Mouse (Mus musculus) kidney, adult 2 months (tissue): ENCODE results near the gene Lins1.

Source experiments
- CTCF ChIP-seq: fragments of 200-500 bp; conservative IDR thresholded peaks from 2 replicates; pipeline ENCODE4 v1.5.1; 2011; ENCODE audit warnings: low read depth, mild to moderate bottlenecking, control low read depth, low read length, moderate library complexity, mixed read lengths; ENCODE audit not compliant: insufficient read depth, insufficient read length
- POLR2A ChIP-seq: fragments of 200-500 bp; IDR thresholded peaks from one replicate; pipeline ENCODE4 v1.6.1; 2011; ENCODE audit warnings: low read depth, low read length, control low read depth

- TF ChIP-seq POLR2A (no peak), CTCF (no peak)
These were observed 35.3 kb downstream of the Lins1 start for GRCm38 (mm10) chr7:66724954-66725353.
